Mouse (Mus musculus) brain, embryonic 14.5 days (tissue): ENCODE results near the gene Acss3.

Source experiments
- CTCF ChIP-seq: fragments of 200-500 bp; IDR thresholded peaks from 2 replicates; pipeline ENCODE4 v1.5.1; 2012; ENCODE audit warnings: inconsistent platforms, mild to moderate bottlenecking, moderate library complexity, borderline replicate concordance; ENCODE audit not compliant: insufficient read depth, insufficient read length; ENCODE audit errors: extremely low read depth
- POLR2A ChIP-seq: fragments of 200-500 bp; IDR thresholded peaks from 2 replicates; pipeline ENCODE4 v1.6.1; 2012; ENCODE audit warnings: mild to moderate bottlenecking, inconsistent platforms, borderline replicate concordance; ENCODE audit not compliant: poor library complexity, insufficient read depth, insufficient read length, severe bottlenecking; ENCODE audit errors: extremely low read depth

DNA sequence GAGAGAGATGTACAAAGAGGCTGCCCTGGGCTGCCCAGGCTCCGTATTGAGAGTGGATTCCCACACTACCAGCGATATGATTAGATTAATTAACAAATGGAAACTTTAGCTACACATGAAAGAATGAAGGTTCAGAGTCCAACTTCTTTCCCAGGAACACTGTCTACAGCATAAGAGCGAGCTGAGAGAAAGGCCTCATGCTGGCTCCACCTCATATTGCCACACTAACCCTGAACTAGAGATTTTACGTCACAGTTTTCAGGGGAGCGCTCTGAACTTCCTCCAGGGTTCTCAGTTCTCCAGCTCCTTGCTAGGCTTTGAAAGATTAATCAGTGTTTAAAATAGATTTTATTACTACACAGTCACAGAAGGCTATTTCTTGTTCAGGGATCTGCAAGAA, 182.1 kb downstream of the Acss3 start:
- TF ChIP-seq CTCF (no peak), POLR2A (no peak)
